Mouse (Mus musculus): Measurements from ENCODE around the gene Scaf8.

GRCm38 (mm10) chr17:3210134-3210533, 95.4 kb downstream of the Scaf8 start:
- TF ChIP-seq CTCF (conservative IDR thresholded peaks at IDR 0.05; ENCODE audit: insufficient read depth, insufficient read length, low read depth, low read length), result no peak
- no peak for TF ChIP-seq POLR2A (IDR thresholded peaks at IDR 0.05; ENCODE audit: low read depth, low read length)
